Mouse (Mus musculus) midbrain, embryonic 16.5 days (tissue): Measurements from ENCODE around the gene 4930556J24Rik. TPM values are rescaled to one million over a fixed set of nuclear protein-coding genes. Genes with fewer than 3 reads are reported as not detected.

Experiments used
- ATAC-seq: fragments of 200-750 bp; cut with Nextera tagmentation; 2 replicates; pipeline ENCODE4 v1.8.0; 2017; ENCODE audit warnings: moderate TSS enrichment
- H3K27ac ChIP-seq: fragments of 300-500 bp; sonication (generic); 2 replicates; pipeline ENCODE4 v1.5.1; 2014; ENCODE audit warnings: mild to moderate bottlenecking, low read length, mixed read lengths
- H3K27me3 ChIP-seq: fragments of 300-500 bp; sonication (generic); 2 replicates; pipeline ENCODE4 v1.6.1; 2014; ENCODE audit warnings: low read depth, low read length, mixed read lengths; ENCODE audit not compliant: control insufficient read depth, insufficient read depth
- H3K36me3 ChIP-seq: fragments of 300-500 bp; sonication (generic); 2 replicates; pipeline ENCODE4 v1.6.1; 2014; ENCODE audit warnings: mild to moderate bottlenecking, low read length, moderate library complexity, mixed read lengths; ENCODE audit not compliant: control insufficient read depth, insufficient read depth
- H3K4me1 ChIP-seq: fragments of 300-500 bp; sonication (generic); 2 replicates; pipeline ENCODE4 v1.6.1; 2014; ENCODE audit warnings: mild to moderate bottlenecking, low read length, mixed read lengths; ENCODE audit not compliant: control insufficient read depth, insufficient read depth
- H3K4me2 ChIP-seq: fragments of 300-500 bp; sonication (generic); 2 replicates; pipeline ENCODE4 v1.6.1; 2014; ENCODE audit warnings: mild to moderate bottlenecking, low read length, mixed read lengths
- H3K4me3 ChIP-seq: fragments of 300-500 bp; sonication (generic); 2 replicates; pipeline ENCODE4 v1.5.1; 2014; ENCODE audit warnings: low read depth, mild to moderate bottlenecking, low read length, moderate library complexity, mixed read lengths
- H3K9ac ChIP-seq: fragments of 300-500 bp; sonication (generic); 2 replicates; pipeline ENCODE4 v1.6.1; 2014; ENCODE audit warnings: low read depth, low read length, mixed read lengths
- H3K9me3 ChIP-seq: fragments of 300-500 bp; sonication (generic); replicated peaks from 2 replicates; pipeline ENCODE4 v1.6.1; 2014; ENCODE audit warnings: mild to moderate bottlenecking, low read length, mixed read lengths; ENCODE audit not compliant: control insufficient read depth, poor library complexity, severe bottlenecking
- WGBS: fragments of 180-500 bp; shearing (Covaris S2); extraction: QIAGEN DNeasy Blood & Tissue Kit; methylation state at CpG from one replicate; pipeline ENCODE4 v1.1.7; 2014; 5-methylcytosine and 5-hydroxymethylcytosine counted together
- polyA plus RNA-seq: library from polyadenylated mRNA; unstranded; fragments of >200 nt; fragmentation: Nextera tagmentation; extraction: Ambion mirVana; gene quantifications from 2 replicates; pipeline ENCODE4 v1.2.1, GENCODE M21; 2015

Gene 4930556J24Rik
- polyA plus RNA-seq, 1 experiment from 2014 or later = 0.25 TPM

DNA sequence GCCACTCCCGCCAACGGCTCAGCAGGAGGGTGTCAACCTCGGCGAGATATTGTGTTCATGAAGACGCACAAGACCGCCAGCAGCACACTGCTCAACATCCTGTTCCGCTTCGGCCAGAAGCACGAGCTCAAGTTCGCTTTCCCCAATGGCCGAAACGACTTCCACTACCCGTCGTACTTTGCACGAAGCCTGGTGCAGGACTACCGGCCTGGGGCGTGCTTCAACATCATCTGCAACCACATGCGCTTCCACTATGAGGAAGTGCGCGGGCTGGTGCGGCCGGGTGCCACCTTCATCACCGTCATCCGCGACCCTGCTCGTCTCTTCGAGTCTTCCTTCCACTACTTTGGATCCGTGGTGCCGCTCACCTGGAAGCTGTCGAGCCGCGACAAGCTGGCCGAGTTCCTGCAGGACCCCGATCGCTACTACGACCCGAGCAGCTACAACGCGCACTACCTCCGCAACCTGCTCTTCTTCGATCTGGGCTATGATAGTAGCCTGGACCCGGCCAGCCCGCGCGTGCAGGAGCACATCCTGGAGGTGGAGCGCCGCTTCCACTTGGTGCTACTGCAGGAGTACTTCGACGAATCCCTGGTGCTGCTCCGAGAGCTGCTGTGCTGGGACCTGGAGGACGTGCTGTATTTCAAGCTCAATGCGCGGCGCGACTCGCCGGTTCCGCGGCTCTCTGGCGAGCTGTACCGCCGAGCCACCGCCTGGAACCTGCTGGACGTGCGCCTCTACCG, 21.6 kb upstream of the 4930556J24Rik start:
- ATAC-seq = no peak
- no peaks in the 10 kb centered on the region; the same call in 1 of the 2 replicates for H3K4me1 ChIP-seq
- H3K36me3 ChIP-seq = no peaks in the 10 kb centered on the region
- peak overlapping the region; percentile 28 for H3K4me3 ChIP-seq
- H3K4me2 ChIP-seq = peak overlapping the region; percentile 50
- no peak overlapping the region for H3K27ac ChIP-seq
- 7% methylated on average over 65 of the region's 66 CpGs for WGBS
- H3K9ac ChIP-seq = peak overlapping the region; percentile 11; the same call in 1 of the 2 replicates
- no peaks in the 10 kb centered on the region for H3K9me3 ChIP-seq
- H3K27me3 ChIP-seq = peaks cover 37% of the 10 kb centered on the region

DNA sequence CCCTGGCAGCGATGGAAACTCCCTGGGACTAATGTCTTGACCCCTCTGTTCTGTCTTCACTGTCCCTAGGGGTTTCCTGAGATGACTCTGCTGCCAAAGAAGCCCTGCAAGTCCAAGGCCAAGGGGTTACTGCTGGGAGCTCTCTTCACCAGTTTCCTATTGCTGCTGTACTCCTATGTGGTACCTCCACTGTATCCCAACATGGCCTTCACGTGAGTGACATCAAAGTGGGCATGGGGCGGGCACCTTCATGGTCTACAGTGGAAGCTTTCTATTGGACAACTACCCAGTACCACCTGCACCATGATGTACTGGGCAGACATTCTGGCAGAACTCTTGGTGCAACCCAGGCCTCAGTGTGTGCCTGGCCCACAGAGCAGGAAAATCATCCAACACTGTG, 20.3 kb upstream of the 4930556J24Rik start:
- Histone ChIP-seq H3K4me2 (no peak overlapping the region), H3K9me3 (no peaks in the 10 kb centered on the region), H3K4me1 (no peaks in the 10 kb centered on the region; the same call in 1 of the 2 replicates), H3K9ac (no peak overlapping the region), H3K27ac (no peak overlapping the region), H3K27me3 (peaks cover 37% of the 10 kb centered on the region), H3K4me3 (no peak overlapping the region), H3K36me3 (no peaks in the 10 kb centered on the region)
- 84% methylated on average over 3 of the region's 3 CpGs for WGBS
- no peak for ATAC-seq

DNA sequence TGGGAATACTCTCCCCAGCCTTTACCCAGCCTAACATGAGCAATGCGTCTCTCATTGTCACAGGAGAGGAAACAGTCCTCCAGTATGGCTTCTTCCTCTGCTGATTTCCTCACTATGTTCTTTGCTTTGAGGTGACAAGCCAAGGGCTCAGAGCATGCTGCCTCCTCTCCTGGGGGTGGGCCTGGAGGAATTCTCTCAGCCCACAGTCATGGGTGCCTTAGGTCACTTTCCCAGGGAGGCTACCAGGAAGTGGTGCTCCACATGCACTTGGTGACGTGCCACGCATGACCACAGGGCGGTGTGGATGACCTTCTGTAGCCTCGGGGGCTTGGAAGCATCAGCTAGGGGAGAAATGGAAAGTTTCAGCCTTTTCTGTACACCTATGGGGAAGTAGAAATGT, 18.9 kb upstream of the 4930556J24Rik start:
- Histone ChIP-seq H3K36me3 (no peaks in the 10 kb centered on the region), H3K9me3 (no peaks in the 10 kb centered on the region), H3K4me3 (no peak overlapping the region), H3K27me3 (peaks cover 37% of the 10 kb centered on the region), H3K4me2 (no peak overlapping the region), H3K9ac (no peak overlapping the region), H3K4me1 (no peaks in the 10 kb centered on the region; the same call in 1 of the 2 replicates), H3K27ac (no peak overlapping the region)
- 94% methylated on average over 5 of the region's 5 CpGs for WGBS
- no peak for ATAC-seq

DNA sequence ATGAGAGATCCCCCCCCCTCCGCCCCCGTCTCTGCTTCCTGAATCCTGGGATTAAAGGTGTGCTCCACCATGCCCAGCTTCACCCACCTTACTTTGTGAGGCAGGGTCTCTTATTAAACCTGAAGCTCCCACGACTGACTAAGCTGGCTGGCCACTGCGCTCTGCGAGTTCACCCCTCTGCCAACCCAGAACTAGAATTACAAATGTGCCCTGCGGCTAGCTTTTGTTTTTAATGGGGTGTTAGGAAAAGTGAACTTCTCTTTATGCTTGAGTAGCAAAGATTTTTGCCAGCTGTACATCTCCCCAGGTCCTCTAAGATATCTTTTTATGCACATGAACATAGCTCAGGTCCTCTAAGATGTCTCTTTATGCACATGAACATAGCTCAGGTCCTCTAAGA, 17.3 kb upstream of the 4930556J24Rik start:
- no peak overlapping the region for H3K9ac ChIP-seq
- no peaks in the 10 kb centered on the region for H3K36me3 ChIP-seq
- no peak overlapping the region for H3K27ac ChIP-seq
- peaks cover 22% of the 10 kb centered on the region for H3K27me3 ChIP-seq
- H3K9me3 ChIP-seq = no peaks in the 10 kb centered on the region
- H3K4me1 ChIP-seq = no peaks in the 10 kb centered on the region; the same call in 1 of the 2 replicates
- no peak overlapping the region for H3K4me2 ChIP-seq
- WGBS = 80% methylated on average over 6 of the region's 6 CpGs
- no peak overlapping the region for H3K4me3 ChIP-seq
- no peak for ATAC-seq

DNA sequence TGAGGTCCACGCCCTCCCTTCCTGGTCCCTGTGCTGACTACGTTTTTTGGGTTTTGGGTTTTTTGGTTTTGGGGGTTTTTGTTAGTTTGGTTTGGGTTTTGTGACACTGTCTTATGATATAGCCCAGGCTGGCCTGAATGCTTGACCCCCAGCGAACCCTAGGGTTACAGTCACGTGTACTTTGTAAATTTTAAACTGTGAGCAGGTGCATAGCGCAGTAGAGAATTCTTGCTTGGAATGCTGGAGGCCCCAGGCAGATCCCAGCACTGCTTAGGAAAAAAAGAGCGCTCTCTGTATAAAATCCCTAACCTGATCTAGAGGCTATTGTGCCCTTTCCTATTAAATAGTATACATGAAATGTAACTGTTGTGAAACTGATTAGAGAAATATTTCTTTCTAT, 16.6 kb upstream of the 4930556J24Rik start:
- WGBS = 80% methylated on average over 6 of the region's 6 CpGs
- Histone ChIP-seq H3K36me3 (no peaks in the 10 kb centered on the region), H3K27me3 (peaks cover 15% of the 10 kb centered on the region), H3K9ac (no peak overlapping the region), H3K27ac (no peak overlapping the region), H3K9me3 (no peaks in the 10 kb centered on the region), H3K4me1 (no peaks in the 10 kb centered on the region; the same call in 1 of the 2 replicates), H3K4me3 (no peak overlapping the region), H3K4me2 (no peak overlapping the region)
- ATAC-seq = no peak

DNA sequence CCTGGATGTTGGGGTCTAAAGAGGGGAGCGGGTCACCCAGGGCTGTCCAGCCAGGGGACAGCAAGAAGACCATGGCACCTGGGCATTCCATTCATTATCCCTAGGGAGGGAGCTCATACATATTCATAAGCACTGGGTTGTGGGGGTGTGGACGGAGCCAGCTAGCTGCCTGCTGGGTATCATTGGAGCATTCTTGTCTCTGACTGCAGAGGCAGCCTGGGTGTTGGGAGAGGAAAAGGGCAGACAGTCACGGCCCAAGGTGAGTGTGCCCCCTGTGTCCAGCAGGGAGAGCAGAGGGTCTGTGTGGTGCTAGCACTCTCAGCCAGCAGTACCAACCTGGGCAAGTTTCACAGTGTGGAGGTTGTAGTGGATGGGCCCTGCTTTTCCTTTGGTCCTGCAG, 13.2 kb upstream of the 4930556J24Rik start:
- H3K27me3 ChIP-seq = peaks cover 2% of the 10 kb centered on the region; the same call in 1 of the 2 replicates
- H3K4me1 ChIP-seq = no peaks in the 10 kb centered on the region
- H3K9me3 ChIP-seq = no peaks in the 10 kb centered on the region
- no peak overlapping the region for H3K4me3 ChIP-seq
- ATAC-seq = no peak
- no peak overlapping the region for H3K27ac ChIP-seq
- H3K9ac ChIP-seq = no peak overlapping the region
- WGBS = 45% methylated on average over 3 of the region's 3 CpGs
- no peaks in the 10 kb centered on the region for H3K36me3 ChIP-seq
- no peak overlapping the region for H3K4me2 ChIP-seq

DNA sequence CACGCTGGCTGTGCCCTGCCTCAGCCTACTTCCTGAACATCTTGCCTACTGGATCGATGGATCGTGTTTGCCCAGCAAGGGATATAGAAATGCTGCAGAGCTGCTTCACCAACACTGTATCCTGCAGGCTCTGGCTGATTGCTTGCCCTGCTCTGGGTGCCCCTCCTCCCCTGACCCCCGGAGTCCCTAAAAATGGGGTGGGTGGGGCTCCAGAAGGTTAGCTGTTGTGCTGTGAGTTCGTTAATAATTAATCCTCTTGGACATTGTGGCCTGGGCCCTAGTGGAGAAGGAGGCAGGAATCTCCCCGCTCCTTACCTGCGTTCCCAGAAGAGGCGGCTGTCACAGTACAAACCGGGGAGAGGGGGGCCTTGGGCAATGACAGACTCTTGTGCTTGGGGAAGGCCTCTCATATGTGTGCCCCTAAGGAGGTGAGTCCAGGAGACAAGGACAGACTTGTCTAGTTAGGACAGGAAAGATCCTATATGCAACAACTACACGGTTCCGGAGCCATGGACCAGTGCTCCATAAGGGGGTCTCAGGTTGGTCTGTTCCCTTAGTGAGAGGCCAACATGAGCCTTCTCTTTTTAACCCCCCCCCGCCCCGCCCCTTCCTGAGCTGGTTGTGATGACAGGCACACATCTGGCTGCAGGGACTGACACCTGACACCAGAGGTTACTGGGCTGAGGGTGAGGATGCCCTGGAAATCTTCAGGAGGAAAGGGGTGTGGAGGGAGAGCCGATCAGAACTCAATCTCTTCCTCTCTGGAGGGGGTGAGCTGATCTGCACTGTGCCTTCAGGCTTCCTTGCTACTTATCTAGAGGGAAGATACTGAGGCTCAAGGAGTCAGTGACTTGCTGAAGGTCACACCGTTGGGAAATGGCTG, 7.5 kb upstream of the 4930556J24Rik start:
- Histone ChIP-seq H3K9me3 (no peaks in the 10 kb centered on the region), H3K4me2 (peak overlapping the region; percentile 74), H3K4me3 (peak overlapping the region; percentile 45), H3K36me3 (peaks cover 2% of the 10 kb centered on the region; the same call in 1 of the 2 replicates), H3K27me3 (peaks cover 3% of the 10 kb centered on the region; the same call in 1 of the 2 replicates), H3K9ac (peak overlapping the region; percentile 70), H3K4me1 (peaks cover 5% of the 10 kb centered on the region), H3K27ac (no peak overlapping the region)
- WGBS = 11% methylated on average over 15 of the region's 15 CpGs
- peak; percentile 57 for ATAC-seq

DNA sequence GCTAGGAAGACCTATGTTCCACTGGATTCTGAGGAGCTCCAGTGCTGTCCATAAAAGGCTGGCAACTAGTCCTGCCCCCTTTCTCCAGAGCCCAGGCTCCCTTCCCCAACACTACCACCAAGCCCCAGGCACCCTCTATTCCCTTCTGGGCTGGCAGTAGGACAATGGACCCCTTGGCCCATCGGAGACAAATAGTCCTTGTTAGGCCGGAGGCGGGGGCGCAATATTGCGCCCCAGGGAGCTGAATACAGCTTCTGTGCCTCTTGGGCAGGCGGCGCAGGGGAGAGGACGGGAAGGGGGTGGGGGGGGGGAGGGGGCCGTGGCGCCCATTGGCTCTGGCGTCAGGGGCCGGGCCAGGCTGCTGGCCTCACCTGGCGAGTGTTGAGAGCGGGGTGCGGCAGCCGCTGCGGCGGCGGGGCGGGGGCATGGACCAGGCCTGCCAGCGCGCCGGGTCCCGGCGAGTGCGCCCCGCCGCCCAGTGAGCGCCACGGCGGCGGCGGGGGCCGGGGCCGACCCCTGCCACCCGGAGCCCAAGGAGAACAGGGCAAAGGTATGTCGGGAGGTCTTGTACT, 6.8 kb upstream of the 4930556J24Rik start, which contains the start of gene Gal3st1:
Gene Gal3st1, plus strand, starts transcription at position 346 of the 572 bp plus-strand sequence.
- 3% methylated on average over 18 of the region's 37 CpGs for WGBS
- Histone ChIP-seq H3K36me3 (peaks cover 5% of the 10 kb centered on the region; the same call in 1 of the 2 replicates), H3K27ac (no peak within 1 kb of the TSS)

More for the DNA sequence above, 6.8 kb upstream of the 4930556J24Rik start, which contains the start of gene Gal3st1:
- H3K4me2 ChIP-seq = peak within 1 kb of the TSS; percentile 74
- peaks cover 3% of the 10 kb centered on the region; the same call in 1 of the 2 replicates for H3K27me3 ChIP-seq
- peak within 1 kb of the TSS; percentile 45 for H3K4me3 ChIP-seq
- peaks cover 5% of the 10 kb centered on the region for H3K4me1 ChIP-seq
- no peaks in the 10 kb centered on the region for H3K9me3 ChIP-seq
- ATAC-seq = peak; percentile 57; the same call in 1 of the 2 replicates
- peak within 1 kb of the TSS; percentile 70 for H3K9ac ChIP-seq
